ENCODE assay signal across 11 mouse cellular contexts in genomic region chr1:51480386-51480785, GRCm38 (mm10). TPM values are rescaled to one million over a fixed set of nuclear protein-coding genes. Genes with fewer than 3 reads are reported as not detected.
A peak's percentile ranks its signal among the peaks of the same experiment; 100 is the strongest.
DNase-seq lines count a peak whose midpoint lies in the region; ATAC-seq and TF ChIP-seq lines count a peak whose summit lies in the region.
"Had no signal": no experiment of that assay in that cellular context is flagged by ENCODE, and none has a peak within 500 bp of the region (broad histone marks: within the 10 kb centered on the region; RNA-seq: fewer than 3 reads in every experiment).

No protein-coding gene starts in this region.

- peaks cover 6% of the 10 kb centered on the region; the same call in 1 of the 2 replicates for H3K4me1 ChIP-seq in heart, embryonic 12.5 days (replicated peaks)
- H3K4me1 ChIP-seq in G1E (ENCODE audit: insufficient read depth, low read depth, low read length) = peaks cover 32% of the 10 kb centered on the region
- H3K4me1 ChIP-seq in kidney, embryonic 16.5 days (ENCODE audit: insufficient read depth, low read length) = peaks cover 8% of the 10 kb centered on the region; the same call in 1 of the 2 replicates
- no peaks in the 10 kb centered on the region for H3K4me1 ChIP-seq in cerebellum, adult 2 months (ENCODE audit: control insufficient read depth, insufficient read depth, low read length)

- no peak for ATAC-seq in heart, embryonic 12.5 days (ENCODE audit: insufficient number of reproducible peaks, low FRiP score)
- ATAC-seq in G1E (ENCODE audit: extremely low read depth, insufficient number of reproducible peaks, low FRiP score, poor library complexity, severe bottlenecking) = peak; percentile 55
- ATAC-seq in kidney, embryonic 16.5 days (ENCODE audit: low FRiP score, low TSS enrichment) = no peak

- TF ChIP-seq CTCF in G1E (IDR thresholded peaks at IDR 0.05; ENCODE audit: low read depth, low read length) = no peak
- TF ChIP-seq CTCF in cerebellum, adult 2 months (IDR thresholded peaks at IDR 0.05; ENCODE audit: borderline replicate concordance, insufficient read depth, low read depth, low read length) = no peak

- no peaks in the 10 kb centered on the region for H3K9me3 ChIP-seq in heart, embryonic 12.5 days (replicated peaks)
- no peaks in the 10 kb centered on the region for H3K9me3 ChIP-seq in G1E (replicated peaks)
- H3K9me3 ChIP-seq in kidney, embryonic 16.5 days (ENCODE audit: low read length) = no peaks in the 10 kb centered on the region
- H3K9me3 ChIP-seq: midbrain, embryonic 10.5 days had no signal

- no peaks in the 10 kb centered on the region for H3K27me3 ChIP-seq in heart, embryonic 12.5 days (replicated peaks)
- H3K27me3 ChIP-seq in G1E (ENCODE audit: insufficient read depth, low read length) = peaks cover 3% of the 10 kb centered on the region; the same call in 1 of the 2 replicates
- no peaks in the 10 kb centered on the region for H3K27me3 ChIP-seq in kidney, embryonic 16.5 days (ENCODE audit: insufficient read depth, low read length)
- no peaks in the 10 kb centered on the region for H3K27me3 ChIP-seq in cerebellum, adult 2 months (ENCODE audit: control insufficient read depth, insufficient read depth, low read length)

- no peaks in the 10 kb centered on the region for H3K36me3 ChIP-seq in heart, embryonic 12.5 days
- peaks cover 5% of the 10 kb centered on the region for H3K36me3 ChIP-seq in G1E (replicated peaks)
- H3K36me3 ChIP-seq in kidney, embryonic 16.5 days (ENCODE audit: insufficient read depth, low read length) = no peaks in the 10 kb centered on the region
- H3K36me3 ChIP-seq: midbrain, embryonic 10.5 days had no signal

- no peak overlapping the region for H3K4me3 ChIP-seq in heart, embryonic 12.5 days
- H3K4me3 ChIP-seq in G1E (ENCODE audit: low read depth, low read length) = no peak overlapping the region
- no peak overlapping the region for H3K4me3 ChIP-seq in kidney, embryonic 16.5 days (ENCODE audit: low read length)
- no peak overlapping the region for H3K4me3 ChIP-seq in cerebellum, adult 2 months (replicated peaks; ENCODE audit: insufficient read depth, low read depth, low read length)
- H3K4me3 ChIP-seq: midbrain, embryonic 10.5 days had no signal

- H3K27ac ChIP-seq in heart, embryonic 12.5 days (ENCODE audit: poor library complexity, severe bottlenecking) = no peak overlapping the region
- H3K27ac ChIP-seq in kidney, embryonic 16.5 days (ENCODE audit: low read length) = no peak overlapping the region
- no peak overlapping the region for H3K27ac ChIP-seq in cerebellum, adult 2 months (ENCODE audit: insufficient read depth, low read length)
- H3K27ac ChIP-seq: midbrain, embryonic 10.5 days had no signal

- DNase-seq in heart, postnatal 14 days = peak; percentile 4 to 10
- DNase-seq in G1E (ENCODE audit: low spot score) = peak; percentile 78
- DNase-seq in induced T-regulatory cell, adult 2 months (ENCODE audit: low read depth) = peak; percentile 48
- DNase-seq in spleen, adult 12 weeks (ENCODE audit: low spot score) = peak; percentile 8
- DNase-seq in frontal cortex, postnatal 25 days (ENCODE audit: low spot score in 2 of 2) = no peak
- no peak for DNase-seq in cerebellum, adult 2 months
- DNase-seq: cerebellum, postnatal 10 days; kidney, adult 18-20 months had no signal

- no peak overlapping the region for H3K9ac ChIP-seq in heart, embryonic 12.5 days
- no peak overlapping the region for H3K9ac ChIP-seq in kidney, embryonic 16.5 days (replicated peaks; ENCODE audit: low read length)

- intact Hi-C loops in heart, postnatal 14 days (cut with DNase I) = no loop called here

- no peak for TF ChIP-seq POLR2A in cerebellum, adult 2 months (IDR thresholded peaks at IDR 0.05; ENCODE audit: borderline replicate concordance, insufficient read depth, low read length)

- H3K4me2 ChIP-seq in heart, embryonic 12.5 days = no peak overlapping the region
- no peak overlapping the region for H3K4me2 ChIP-seq in kidney, embryonic 16.5 days (replicated peaks; ENCODE audit: low read depth, low read length)

RNA-seq across cellular contexts. Expression of gene Nabp1, which starts 2.2 kb away (rescaled TPM):
- total RNA-seq in heart, postnatal 14 days (2021) = 10 to 100 TPM; 41.5 to 43.0 TPM
- polyA plus RNA-seq in heart, embryonic 12.5 days (2016; fragmentation: Nextera tagmentation; extraction: Ambion mirVana) = 17.6 and 17.7 TPM in 2 replicates
- 75.8 and 77.3 TPM in 2 replicates for total RNA-seq in G1E (2014; fragmentation: Nextera tagmentation)
- 188 and 214 TPM in 2 replicates for total RNA-seq in G1E (2017)
- 6.9 and 7.8 TPM in 2 replicates for polyA plus RNA-seq in G1E (2012)
- polyA plus RNA-seq in kidney, embryonic 16.5 days (2015; fragmentation: Nextera tagmentation; extraction: Ambion mirVana) = 26.0 and 29.3 TPM in 2 replicates
- 8.2 and 9.6 TPM in 2 replicates for polyA plus RNA-seq in cerebellum, adult 2 months (2012; rRNA removed)

Comparison
In these comparisons a context has a peak if more than half of its experiments do, and no peak if none do; other contexts are left out.
1. DNase-seq: peak in heart, postnatal 14 days (2 of 2), G1E (single experiment), induced T-regulatory cell, adult 2 months (single experiment) and spleen, adult 12 weeks (single experiment); none in frontal cortex, postnatal 25 days (0 of 2) and cerebellum, adult 2 months (0 of 2).